Mouse (Mus musculus): ENCODE measurements at regions not wholly inside any gene's neighbourhood (a gene's known extent, or its start where the extent isn't known, plus 50 kb on each side); places are given as distances from the start of the nearest gene placed in this dataset.
"Not testable (repeated sequence)": the region's sequence is repeated elsewhere in the genome, so short reads cannot be mapped to it uniquely, and the experiment has no call there.

GRCm38 (mm10) chr1:35200656-35201055 is 350.9 kb downstream of the Plekhb2 start:
- no peak for DNase-seq

GRCm38 (mm10) chr1:35201083-35201879 is 351.5 kb downstream of the Plekhb2 start:
- no peak for DNase-seq

- DNase-seq, result no peak
Observed at GRCm38 (mm10) chr1:35201880-35202220, 352.1 kb downstream of the Plekhb2 start.

GRCm38 (mm10) chr1:35202551-35202950 is 352.8 kb downstream of the Plekhb2 start:
- no peak for DNase-seq

- DNase-seq, result no peak
Observed at GRCm38 (mm10) chr1:35206834-35207529, 357.2 kb downstream of the Plekhb2 start.

- DNase-seq, result no peak
Observed at GRCm38 (mm10) chr1:35212111-35212891, 362.5 kb downstream of the Plekhb2 start.

- no peak for DNase-seq
Observed at GRCm38 (mm10) chr1:35213875-35214274, 364.1 kb downstream of the Plekhb2 start.

- DNase-seq, result peak; percentile 5
Observed at GRCm38 (mm10) chr1:35216411-35216810, 366.6 kb downstream of the Plekhb2 start.

GRCm38 (mm10) chr1:35220215-35220614 is 370.4 kb downstream of the Plekhb2 start:
- not testable (repeated sequence) for DNase-seq

GRCm38 (mm10) chr1:35220751-35221150 is 371.0 kb downstream of the Plekhb2 start:
- DNase-seq, result no peak

GRCm38 (mm10) chr1:35232592-35232991 is 382.8 kb downstream of the Plekhb2 start:
- no peak for DNase-seq

GRCm38 (mm10) chr1:35238139-35238538 is 388.4 kb downstream of the Plekhb2 start:
- DNase-seq, result no peak

- no peak for DNase-seq
Observed at GRCm38 (mm10) chr1:35242849-35243248, 393.1 kb downstream of the Plekhb2 start.

GRCm38 (mm10) chr1:35243339-35243738 is 393.6 kb downstream of the Plekhb2 start:
- DNase-seq, result no peak

GRCm38 (mm10) chr1:35265125-35265524 is 415.3 kb downstream of the Plekhb2 start:
- no peak for DNase-seq

GRCm38 (mm10) chr1:35266626-35267025 is 416.9 kb downstream of the Plekhb2 start:
- peak; percentile 10 for DNase-seq

GRCm38 (mm10) chr1:35267883-35268282 is 418.1 kb downstream of the Plekhb2 start:
- no peak for DNase-seq

- no peak for DNase-seq
Observed at GRCm38 (mm10) chr1:35274978-35275377, 425.2 kb downstream of the Plekhb2 start.

Data from lung, postnatal 14 days (tissue).